8 mouse cellular contexts compared by ENCODE assay signal in genomic region chr4:45341669-45342249, GRCm38 (mm10). TPM values are rescaled to one million over a fixed set of nuclear protein-coding genes. Genes with fewer than 3 reads are reported as not detected.
DNase-seq lines count a peak whose midpoint lies in the region; ATAC-seq lines count a peak whose summit lies in the region.

Gene Dcaf10, plus strand, starts transcription at chr4:45342101.

- peak; percentile 84 for DNase-seq in WW6 (ENCODE audit: low read depth, low spot score)
- peak; percentile 95 to 96 for DNase-seq in cerebellum, postnatal 4 days (ENCODE audit: low spot score in 2 of 2)
- DNase-seq in gastrocnemius, adult 18-20 months (ENCODE audit: low spot score): peak; percentile 93
- peak; percentile 92 to 93 for DNase-seq in left cerebral cortex, adult 18-20 months (ENCODE audit: low spot score in 2 of 2)
- peak; percentile 93 for DNase-seq in right cerebral cortex, adult 18-20 months
- peak; percentile 84 for DNase-seq in urinary bladder, postnatal 10 days (ENCODE audit: low spot score)

- peak within 1 kb of the TSS; percentile 98 for H3K4me3 ChIP-seq in hindbrain, embryonic 16.5 days (ENCODE audit: low read length)
- peak within 1 kb of the TSS; percentile 72 for H3K4me3 ChIP-seq in macrophage (ENCODE audit: inconsistent target)

- WGBS in hindbrain, embryonic 16.5 days: under 1% methylated on average over 34 of the region's 42 CpGs
- WGBS in macrophage (ENCODE audit: missing documents): 2% methylated on average over 24 of the region's 42 CpGs

- H3K4me2 ChIP-seq in hindbrain, embryonic 16.5 days (ENCODE audit: low read length): peak within 1 kb of the TSS; percentile 93

- 0 out of 2 replicates have a peak, but pooled peaks cover 2% of the 10 kb centered on the region for H3K27me3 ChIP-seq in hindbrain, embryonic 16.5 days (replicated peaks; ENCODE audit: control insufficient read depth, insufficient read depth, low read length)

- no peaks in the 10 kb centered on the region for H3K9me3 ChIP-seq in hindbrain, embryonic 16.5 days (ENCODE audit: control insufficient read depth, low read length)

- peak within 1 kb of the TSS; percentile 93 for H3K9ac ChIP-seq in hindbrain, embryonic 16.5 days (ENCODE audit: low read depth, low read length)

- H3K79me2 ChIP-seq in macrophage (ENCODE audit: inconsistent target): peaks cover 44% of the 10 kb centered on the region

- peak within 1 kb of the TSS; percentile 95 for H3K27ac ChIP-seq in hindbrain, embryonic 16.5 days (ENCODE audit: low read depth, low read length)
- H3K27ac ChIP-seq in macrophage: peak within 1 kb of the TSS; percentile 46

- H3K36me3 ChIP-seq in hindbrain, embryonic 16.5 days (ENCODE audit: control insufficient read depth, insufficient read depth, low read length): no peaks in the 10 kb centered on the region
- no peaks in the 10 kb centered on the region; the same call in 1 of the 2 replicates for H3K36me3 ChIP-seq in macrophage (ENCODE audit: inconsistent target)

- peaks cover 24% of the 10 kb centered on the region for H3K4me1 ChIP-seq in hindbrain, embryonic 16.5 days (ENCODE audit: control insufficient read depth, insufficient read depth, low read depth, low read length)

- peak; percentile 96 for ATAC-seq in hindbrain, embryonic 16.5 days

RNA-seq across cellular contexts. Expression of gene Dcaf10, which starts in this region (rescaled TPM):
- total RNA-seq in gastrocnemius, adult 18-20 months (2021): 1 to 10 TPM; 8.7 to 9.0 TPM
- 5.9 and 7.5 TPM in 2 replicates for polyA plus RNA-seq in hindbrain, embryonic 16.5 days (2015; fragmentation: Nextera tagmentation; extraction: Ambion mirVana)
- 10 to 100 TPM; 18.0 to 18.8 TPM for total RNA-seq in left cerebral cortex, adult 18-20 months (2021)
- 10 to 100 TPM in 23 of 26 experiments, 1 to 10 TPM in 3; 7.2 to 28.8 (median 17.2) TPM for total RNA-seq in macrophage (2018; cell fraction: chromatin; rRNA removed)
- 10 to 100 TPM in 14 of 26 experiments, 1 to 10 TPM in 12; 8.0 to 12.5 (median 10.0) TPM for total RNA-seq in macrophage (2018; cell fraction: cytosol; rRNA removed)
- total RNA-seq in macrophage (2018; cell fraction: nucleus; rRNA removed): 10 to 100 TPM; 10.8 to 22.8 (median 16.4) TPM
- polyA plus RNA-seq in macrophage (2018): 5.0 to 7.9 TPM (median 7.4 TPM) in 3 replicates

Comparison
In these comparisons a context has a peak if more than half of its experiments do, and no peak if none do; other contexts are left out.
1. Peak in every context shown above with its lines: DNase-seq, ATAC-seq, H3K4me3 ChIP-seq and H3K27ac ChIP-seq.